Mouse (Mus musculus) activated CD4-positive, CD25-positive, alpha-beta regulatory T cell, adult 9 weeks (primary cell): ENCODE data around the gene Rpp40. TPM values are rescaled to one million over a fixed set of nuclear protein-coding genes. Genes with fewer than 3 reads are reported as not detected.

Source experiments
- polyA plus RNA-seq: library from polyadenylated mRNA; unstranded; fragments of 100-300 nt; shearing (Covaris generic); gene quantifications from one replicate; pipeline ENCODE4 v1.2.1, GENCODE M21; 2017

Rpp40 gene
- polyA plus RNA-seq: 10.1 TPM

DNA sequence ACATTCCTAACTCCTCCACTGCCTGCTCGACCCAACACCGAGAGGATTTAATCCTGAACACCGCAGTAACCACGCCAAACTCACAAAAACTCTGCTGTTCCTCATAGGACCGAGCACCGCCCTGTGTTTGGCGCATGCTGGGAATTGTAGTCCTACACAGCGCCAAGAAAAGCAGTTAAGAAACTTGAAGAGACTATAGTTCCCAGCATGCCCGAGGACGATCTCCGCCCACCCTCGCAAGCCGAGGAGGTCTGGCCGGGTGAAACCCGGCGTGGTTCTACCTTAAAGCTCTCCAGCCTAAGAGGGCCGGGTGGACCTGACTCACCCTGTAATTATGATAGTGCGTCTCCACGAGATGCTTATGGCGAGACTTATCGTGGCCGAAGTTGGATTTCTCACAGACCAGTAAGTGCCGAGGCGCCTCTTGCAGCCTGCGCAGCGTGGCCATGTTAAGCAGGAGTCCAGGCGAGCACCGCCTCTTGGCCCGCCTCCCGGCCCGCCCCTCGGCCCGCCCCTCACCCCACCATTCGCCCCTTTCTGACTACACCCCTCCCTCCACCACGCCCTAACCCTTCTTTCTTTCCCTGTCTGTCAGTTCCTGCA is at the start of gene Rpp40:
Gene Rpp40 (minus strand): TSS at position 481 of the 603 bp plus-strand sequence.

Other genes with a start within 250 kb of the Rpp40 start
- gene Cdyl, start 246.5 kb downstream of the Rpp40 start, polyA plus RNA-seq: 1.5 TPM
- not detected for gene Ppp1r3g, start 52.5 kb upstream of the Rpp40 start, polyA plus RNA-seq
- 45.1 TPM for gene Fars2, start 211.1 kb upstream of the Rpp40 start, polyA plus RNA-seq
- 6.2 TPM for gene Lyrm4, start 211.2 kb upstream of the Rpp40 start, polyA plus RNA-seq